Mouse (Mus musculus) heart, embryonic 15.5 days (tissue): ENCODE data around the gene Fignl1. TPM values are rescaled to one million over a fixed set of nuclear protein-coding genes. Genes with fewer than 3 reads are reported as not detected.

Source experiments
- ATAC-seq: fragments of 200-750 bp; cut with Nextera tagmentation; replicated peaks from 2 replicates; pipeline ENCODE4 v1.8.0; 2017; ENCODE audit warnings: low read depth, moderate TSS enrichment; ENCODE audit not compliant: insufficient number of reproducible peaks, insufficient read depth, low FRiP score
- H3K27ac ChIP-seq: fragments of 300-500 bp; sonication (generic); 2 replicates; pipeline ENCODE4 v1.5.1; 2015; ENCODE audit warnings: mild to moderate bottlenecking, inconsistent platforms
- H3K27me3 ChIP-seq: fragments of 300-500 bp; sonication (generic); 2 replicates; pipeline ENCODE4 v1.6.1; 2015; ENCODE audit warnings: inconsistent platforms
- H3K36me3 ChIP-seq: fragments of 300-500 bp; sonication (generic); 2 replicates; pipeline ENCODE4 v1.6.1; 2015; ENCODE audit warnings: mild to moderate bottlenecking, inconsistent platforms
- H3K4me1 ChIP-seq: fragments of 300-500 bp; sonication (generic); replicated peaks from 2 replicates; pipeline ENCODE4 v1.6.1; 2015; ENCODE audit warnings: inconsistent platforms
- H3K4me2 ChIP-seq: fragments of 300-500 bp; sonication (generic); 2 replicates; pipeline ENCODE4 v1.6.1; 2015; ENCODE audit warnings: inconsistent platforms, mild to moderate bottlenecking, moderate library complexity
- H3K4me3 ChIP-seq: fragments of 300-500 bp; sonication (generic); 2 replicates; pipeline ENCODE4 v1.5.1; 2015; ENCODE audit warnings: mild to moderate bottlenecking, inconsistent platforms
- H3K9ac ChIP-seq: fragments of 300-500 bp; sonication (generic); 2 replicates; pipeline ENCODE4 v1.6.1; 2015; ENCODE audit warnings: mild to moderate bottlenecking, inconsistent platforms
- H3K9me3 ChIP-seq: fragments of 300-500 bp; sonication (generic); replicated peaks from 2 replicates; pipeline ENCODE4 v1.6.1; 2016; ENCODE audit warnings: inconsistent platforms
- WGBS: fragments of 180-500 bp; shearing (Covaris S2); methylation state at CpG from one replicate; pipeline ENCODE4 v1.1.7; 2015; ENCODE audit warnings: mixed read lengths; 5-methylcytosine and 5-hydroxymethylcytosine counted together
- polyA plus RNA-seq: library from polyadenylated mRNA; unstranded; fragments of >200 nt; fragmentation: Nextera tagmentation; extraction: Ambion mirVana; gene quantifications from 2 replicates; pipeline ENCODE4 v1.2.1, GENCODE M21; 2015

Fignl1 gene
- polyA plus RNA-seq, 1 experiment from 2014 or later: 42.5 TPM

DNA sequence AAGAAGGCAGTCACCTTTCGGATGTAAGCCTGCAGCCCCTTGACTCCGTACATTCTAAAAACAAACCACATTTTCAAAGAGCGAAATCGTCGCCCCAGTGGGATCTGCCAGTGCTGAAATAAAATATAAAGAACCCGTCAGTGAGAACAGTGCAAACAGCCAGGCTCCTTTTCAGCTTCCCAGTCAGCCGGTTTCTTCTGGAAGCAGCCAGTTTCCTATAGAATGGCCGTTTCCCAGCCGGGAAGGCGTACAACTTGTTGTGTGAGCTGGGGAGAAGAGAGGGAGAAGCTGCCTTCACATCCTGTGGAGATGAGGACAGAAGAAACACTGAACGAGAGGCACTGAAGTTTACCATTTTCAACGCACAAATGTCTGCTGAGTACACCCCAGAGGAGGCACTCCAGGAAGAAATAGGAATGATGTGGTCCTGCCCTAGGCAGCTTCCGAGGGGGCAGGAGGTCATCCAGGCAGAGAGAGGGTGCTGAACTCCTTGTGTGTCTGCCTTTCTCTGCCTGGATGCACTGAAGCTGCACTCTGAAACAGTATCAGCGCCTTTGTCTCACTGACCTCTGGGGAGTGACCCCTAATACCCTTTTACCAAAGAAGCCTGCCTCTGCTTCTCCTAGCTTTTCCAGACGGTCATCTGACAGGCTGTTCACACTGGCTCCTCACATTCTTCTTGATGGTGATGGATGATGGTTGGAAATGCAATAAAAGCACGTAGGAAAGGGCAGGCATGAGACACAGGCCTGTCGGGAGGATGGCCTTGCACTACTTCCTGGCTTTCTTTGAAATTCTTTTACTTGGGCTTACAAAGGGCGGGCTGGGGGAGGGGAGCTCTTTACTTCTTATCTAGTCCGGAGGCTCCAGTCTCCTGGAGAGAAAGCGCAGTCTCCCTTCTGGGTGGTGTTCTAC is 13.7 kb upstream of the Fignl1 start:
- Histone ChIP-seq H3K4me1 (peaks cover 66% of the 10 kb centered on the region), H3K4me2 (no peak overlapping the region), H3K27me3 (no peaks in the 10 kb centered on the region), H3K36me3 (no peaks in the 10 kb centered on the region), H3K4me3 (no peak overlapping the region), H3K27ac (peak overlapping the region; percentile 95), H3K9ac (peak overlapping the region; percentile 37), H3K9me3 (no peaks in the 10 kb centered on the region)
- ATAC-seq: no peak; the same call in 1 of the 2 replicates
- WGBS: 15% methylated on average over 20 of the region's 20 CpGs

DNA sequence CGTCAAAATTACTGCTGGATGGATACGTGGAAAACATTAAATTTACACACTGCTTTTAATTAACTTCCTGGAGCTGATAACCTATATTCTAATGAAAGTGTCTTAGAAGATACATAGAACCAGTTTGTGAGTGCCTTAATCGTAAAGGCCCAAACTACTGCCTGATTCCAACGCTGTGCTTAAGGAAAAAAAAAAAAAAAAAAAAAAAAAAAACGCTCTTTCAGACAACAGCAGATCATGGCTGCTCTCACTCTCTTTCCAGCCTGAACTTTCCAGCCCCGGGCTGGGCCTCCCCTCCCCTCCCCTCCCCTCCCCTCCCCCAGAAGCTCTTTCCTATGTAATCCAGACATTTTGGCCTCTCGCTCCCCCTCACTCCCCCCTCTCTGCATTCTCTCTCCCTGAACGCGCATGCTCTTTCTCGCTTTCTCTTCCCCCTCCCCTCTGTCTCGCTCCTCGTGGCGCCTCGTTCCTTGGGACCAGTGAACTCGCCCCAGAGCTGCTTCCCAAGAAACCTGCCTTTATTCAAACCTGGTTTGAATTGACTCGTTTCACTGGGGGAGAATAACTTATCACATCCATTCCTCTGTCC is 12.7 kb upstream of the Fignl1 start:
- Histone ChIP-seq H3K9me3 (no peaks in the 10 kb centered on the region), H3K27me3 (no peaks in the 10 kb centered on the region), H3K4me2 (no peak overlapping the region), H3K36me3 (no peaks in the 10 kb centered on the region), H3K27ac (peak overlapping the region; percentile 95), H3K9ac (peak overlapping the region; percentile 18; the same call in 1 of the 2 replicates), H3K4me3 (no peak overlapping the region), H3K4me1 (peaks cover 58% of the 10 kb centered on the region)
- ATAC-seq: peak; percentile 57
- 13% methylated on average over 15 of the region's 16 CpGs for WGBS

DNA sequence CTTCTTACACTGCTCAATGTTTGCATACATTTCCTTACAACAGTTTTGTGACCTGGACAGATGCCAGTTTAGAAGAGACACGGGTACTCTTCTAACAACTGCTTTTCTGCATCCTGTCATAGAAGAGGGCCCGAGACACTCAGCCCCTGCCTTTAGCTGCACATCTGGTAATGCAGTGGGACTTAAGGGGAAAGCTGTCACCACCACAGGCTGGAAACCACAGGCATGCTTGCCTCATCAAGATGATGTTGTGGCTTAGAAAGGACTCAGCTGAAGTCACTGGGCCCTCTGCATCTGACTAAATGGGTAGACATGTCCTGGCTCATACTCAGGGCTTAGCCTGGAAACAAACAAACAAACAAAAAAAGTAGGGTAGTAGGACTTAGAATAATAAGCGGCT is 12.0 kb upstream of the Fignl1 start:
- Histone ChIP-seq H3K4me2 (no peak overlapping the region), H3K36me3 (no peaks in the 10 kb centered on the region), H3K27ac (peak overlapping the region; percentile 95), H3K4me3 (no peak overlapping the region), H3K9me3 (no peaks in the 10 kb centered on the region), H3K9ac (no peak overlapping the region), H3K4me1 (peaks cover 55% of the 10 kb centered on the region), H3K27me3 (no peaks in the 10 kb centered on the region)
- ATAC-seq: no peak
- WGBS: 30% methylated on average over 3 of the region's 3 CpGs

DNA sequence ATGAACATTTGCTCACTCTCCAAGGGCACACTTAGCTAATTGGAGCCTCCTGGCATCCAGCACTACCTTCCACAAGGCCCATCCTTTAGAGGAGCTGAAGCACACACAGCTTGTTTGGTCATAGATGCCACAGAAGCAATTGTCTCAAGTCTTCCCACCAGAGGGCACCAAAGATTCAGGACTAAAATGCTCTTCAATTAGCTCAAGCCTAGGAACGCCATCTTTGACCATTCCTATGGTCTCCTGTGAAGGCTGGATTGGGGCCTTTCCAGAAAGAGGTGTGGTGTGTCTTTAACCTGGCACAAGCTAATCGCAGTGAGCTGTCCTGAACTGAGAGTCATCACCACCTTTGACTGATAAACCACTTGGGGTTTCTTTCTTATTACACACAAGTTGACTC is 11.5 kb upstream of the Fignl1 start:
- H3K27ac ChIP-seq: peak overlapping the region; percentile 95
- H3K4me2 ChIP-seq: no peak overlapping the region
- H3K36me3 ChIP-seq: no peaks in the 10 kb centered on the region
- H3K9ac ChIP-seq: no peak overlapping the region
- no peak overlapping the region for H3K4me3 ChIP-seq
- 5% methylated on average over 2 of the region's 2 CpGs for WGBS
- no peaks in the 10 kb centered on the region for H3K9me3 ChIP-seq
- H3K27me3 ChIP-seq: no peaks in the 10 kb centered on the region
- peaks cover 53% of the 10 kb centered on the region for H3K4me1 ChIP-seq
- ATAC-seq: peak; percentile 23; the same call in 1 of the 2 replicates

DNA sequence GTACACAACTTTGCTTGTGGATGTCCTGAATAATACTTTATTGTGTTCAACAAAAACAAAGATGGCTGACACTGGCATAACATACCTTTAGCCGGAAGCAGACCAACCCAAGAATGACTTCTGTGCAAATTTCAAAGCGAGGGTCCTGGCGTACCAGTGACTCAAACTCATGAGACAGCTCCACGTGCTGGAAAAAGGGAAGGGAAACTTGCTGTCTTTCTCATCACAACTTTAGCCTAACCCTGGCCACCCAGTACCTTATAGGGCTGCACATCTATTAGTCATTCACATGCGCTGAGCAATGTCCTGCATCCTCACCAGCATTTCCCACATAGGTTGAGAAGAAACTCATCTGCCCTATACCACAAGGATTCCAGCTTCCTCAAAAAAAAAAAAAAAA is 10.4 kb upstream of the Fignl1 start:
- no peak for ATAC-seq
- Histone ChIP-seq H3K4me1 (peaks cover 50% of the 10 kb centered on the region), H3K4me3 (no peak overlapping the region), H3K36me3 (no peaks in the 10 kb centered on the region), H3K9ac (no peak overlapping the region), H3K27ac (no peak overlapping the region), H3K9me3 (no peaks in the 10 kb centered on the region), H3K4me2 (no peak overlapping the region), H3K27me3 (no peaks in the 10 kb centered on the region)
- WGBS: 92% methylated on average over 5 of the region's 5 CpGs

DNA sequence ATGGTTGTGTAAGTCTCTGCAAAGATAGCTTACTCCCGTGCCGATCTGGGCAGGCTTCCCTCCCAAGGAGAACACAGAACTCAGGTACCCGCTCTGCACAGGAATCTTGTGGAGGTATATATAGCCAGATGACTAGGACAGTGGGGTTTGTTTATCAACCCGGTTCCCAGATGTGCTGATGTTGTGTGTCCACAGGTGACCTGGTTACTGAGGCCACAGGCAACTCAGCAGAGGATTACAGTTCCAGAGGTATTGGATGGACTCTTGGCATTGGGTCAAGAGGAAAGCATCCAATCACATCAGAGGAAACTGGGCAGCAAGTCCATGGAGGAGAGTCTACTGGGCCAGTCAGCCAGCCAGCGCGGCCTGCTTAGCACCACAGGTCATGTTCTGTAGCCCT is 10.0 kb upstream of the Fignl1 start:
- Histone ChIP-seq H3K27ac (no peak overlapping the region), H3K9me3 (no peaks in the 10 kb centered on the region), H3K9ac (no peak overlapping the region), H3K4me2 (no peak overlapping the region), H3K27me3 (no peaks in the 10 kb centered on the region), H3K4me3 (no peak overlapping the region), H3K4me1 (peaks cover 47% of the 10 kb centered on the region), H3K36me3 (no peaks in the 10 kb centered on the region)
- WGBS: 83% methylated on average over 6 of the region's 6 CpGs
- no peak for ATAC-seq

DNA sequence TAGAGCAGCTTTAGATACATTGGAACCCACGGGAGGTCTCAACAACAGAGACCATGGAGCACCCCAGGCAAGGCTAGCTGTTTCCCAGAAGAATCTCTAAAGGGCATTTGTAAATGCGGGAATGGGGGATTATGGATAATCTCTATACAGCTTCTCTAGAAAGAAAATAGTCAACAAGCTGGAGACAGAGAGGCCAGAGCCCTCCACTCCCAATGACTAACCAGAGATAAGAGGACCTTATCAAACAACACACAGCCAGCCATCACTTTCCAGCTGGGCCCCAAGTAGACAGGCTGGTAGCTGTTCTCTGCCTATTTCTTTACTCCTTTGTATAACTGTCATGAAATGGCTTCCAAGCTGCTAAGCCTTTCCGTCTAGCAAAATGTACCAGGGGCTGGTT is 7.0 kb upstream of the Fignl1 start:
- 33% methylated on average over 3 of the region's 3 CpGs for WGBS
- H3K9me3 ChIP-seq: no peaks in the 10 kb centered on the region
- H3K4me3 ChIP-seq: no peak overlapping the region
- H3K36me3 ChIP-seq: no peaks in the 10 kb centered on the region
- H3K27ac ChIP-seq: 0 out of 2 replicates have a peak overlapping the region, but pooled peaks have one; percentile 19
- H3K4me2 ChIP-seq: no peak overlapping the region
- H3K9ac ChIP-seq: no peak overlapping the region
- no peaks in the 10 kb centered on the region for H3K27me3 ChIP-seq
- H3K4me1 ChIP-seq: peaks cover 23% of the 10 kb centered on the region
- ATAC-seq: no peak

DNA sequence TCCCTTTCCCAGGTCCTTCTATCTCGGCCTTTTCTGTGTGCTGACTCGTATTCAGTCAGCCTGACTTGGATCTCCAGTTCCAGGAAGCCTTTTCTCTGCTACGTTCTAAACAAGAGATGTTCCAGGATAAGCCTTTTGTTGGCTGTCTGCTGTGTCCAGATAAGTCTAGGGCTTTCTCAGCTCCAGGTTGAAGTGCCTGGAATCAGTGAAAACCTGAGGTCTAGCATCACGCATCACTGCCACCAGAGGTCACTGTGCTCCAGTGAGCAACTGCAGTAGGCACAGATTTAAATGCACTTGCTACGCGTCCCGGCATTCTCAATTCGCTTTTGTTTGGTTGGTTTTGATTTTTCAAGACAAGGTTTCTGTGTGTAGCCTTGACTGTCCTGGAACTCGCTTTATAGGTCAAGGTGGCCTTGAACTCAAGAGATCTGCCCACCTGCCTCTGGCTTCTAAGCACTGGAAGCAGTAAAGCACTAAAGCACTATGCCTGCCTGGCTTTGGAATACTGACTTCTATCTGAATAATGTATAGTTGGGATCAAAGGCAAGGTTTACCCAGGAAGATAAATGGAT is 3.2 kb upstream of the Fignl1 start:
- no peaks in the 10 kb centered on the region for H3K27me3 ChIP-seq
- WGBS: 14% methylated on average over 9 of the region's 9 CpGs
- peaks cover 33% of the 10 kb centered on the region for H3K4me1 ChIP-seq
- H3K9me3 ChIP-seq: no peaks in the 10 kb centered on the region
- no peaks in the 10 kb centered on the region for H3K36me3 ChIP-seq
- H3K4me3 ChIP-seq: 0 out of 2 replicates have a peak overlapping the region, but pooled peaks have one; percentile 22
- H3K9ac ChIP-seq: 0 out of 2 replicates have a peak overlapping the region, but pooled peaks have one; percentile 26
- no peak for ATAC-seq
- H3K27ac ChIP-seq: peak overlapping the region; percentile 55
- H3K4me2 ChIP-seq: peak overlapping the region; percentile 54

DNA sequence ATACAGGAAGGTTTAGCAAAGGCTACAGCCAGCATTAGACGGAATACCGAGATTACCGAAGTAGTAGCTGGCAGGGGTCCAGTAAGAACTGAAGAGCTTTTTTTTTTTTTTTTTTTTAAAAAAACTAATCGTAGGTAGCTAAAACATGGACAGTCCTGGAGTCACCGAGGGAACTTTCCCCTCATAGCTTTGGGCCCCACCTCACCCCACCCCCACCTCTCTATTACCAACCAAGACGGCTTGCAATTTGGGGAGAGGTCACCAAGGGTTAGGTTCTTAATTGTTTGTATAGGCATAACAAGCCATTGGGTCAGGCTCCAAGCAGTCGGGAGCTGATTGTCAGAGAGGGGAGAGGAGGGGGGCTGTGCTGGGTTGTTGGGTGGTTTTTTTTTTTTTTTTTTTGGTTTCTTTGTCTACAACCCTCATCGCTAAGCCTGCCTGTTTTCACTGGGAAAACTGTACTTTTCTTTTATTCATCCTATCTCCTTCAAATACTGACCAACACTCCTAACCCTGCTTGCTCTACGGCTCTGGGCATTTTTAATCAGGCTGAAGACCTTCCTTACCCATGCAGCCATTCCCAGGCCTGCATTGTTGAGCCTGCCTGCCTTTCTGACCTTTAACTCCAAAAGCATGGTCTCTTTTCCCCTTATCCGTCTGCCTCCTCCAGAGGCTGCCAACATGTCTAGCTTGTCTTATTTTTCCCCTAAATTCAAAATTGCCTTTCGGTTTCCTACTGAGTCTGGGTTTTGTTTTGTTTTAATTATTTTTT is 828 bp upstream of the Fignl1 start:
- H3K9me3 ChIP-seq: no peaks in the 10 kb centered on the region
- H3K27me3 ChIP-seq: no peaks in the 10 kb centered on the region
- peaks cover 20% of the 10 kb centered on the region for H3K4me1 ChIP-seq
- peak overlapping the region; percentile 97 for H3K27ac ChIP-seq
- 0 out of 2 replicates have a peak, but pooled peaks have one; percentile 1 for ATAC-seq
- H3K36me3 ChIP-seq: peaks cover 5% of the 10 kb centered on the region
- H3K9ac ChIP-seq: peak overlapping the region; percentile 83
- H3K4me3 ChIP-seq: peak overlapping the region; percentile 81
- H3K4me2 ChIP-seq: peak overlapping the region; percentile 72
- 8% methylated on average over 11 of the region's 11 CpGs for WGBS

DNA sequence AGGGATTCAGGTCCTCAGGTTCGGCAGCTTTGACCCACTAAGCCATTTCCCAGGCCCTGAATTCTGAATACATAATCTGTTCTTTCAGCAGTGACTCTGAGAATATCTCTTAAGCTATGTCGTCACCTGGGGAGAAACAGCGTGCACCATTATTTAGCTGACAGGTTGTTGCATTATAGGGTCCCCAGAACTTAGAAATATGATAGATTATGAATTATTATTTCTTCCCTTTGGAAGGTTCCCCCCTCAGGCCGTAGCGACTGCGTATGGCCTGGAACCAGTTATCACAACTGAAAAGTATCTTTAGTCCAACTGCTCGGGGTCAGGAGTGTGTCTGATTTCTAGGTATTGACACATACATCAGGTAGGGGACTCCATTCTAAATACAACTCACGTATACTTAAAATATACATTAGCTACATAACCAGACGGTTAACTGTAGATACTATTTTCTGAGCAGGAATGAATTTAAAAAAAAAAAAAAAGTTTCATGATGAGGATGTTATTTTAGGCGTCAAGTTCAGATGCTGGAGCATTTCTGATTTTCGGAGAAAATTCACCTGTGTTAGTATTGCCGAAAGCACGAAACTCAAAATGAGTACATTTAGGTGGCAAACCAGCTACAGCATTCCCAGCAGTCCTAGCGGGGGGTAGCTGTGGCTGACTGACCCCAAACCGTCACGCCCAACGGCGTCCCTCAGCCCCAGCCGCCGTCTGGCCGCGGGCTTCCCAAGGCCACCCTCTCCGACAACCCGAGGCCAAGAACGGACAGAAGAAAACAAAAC is 535 bp downstream of the Fignl1 start:
- Histone ChIP-seq H3K9me3 (no peaks in the 10 kb centered on the region), H3K4me3 (peak overlapping the region; percentile 81), H3K4me1 (peaks cover 20% of the 10 kb centered on the region), H3K27ac (peak overlapping the region; percentile 97), H3K4me2 (peak overlapping the region; percentile 72), H3K36me3 (peaks cover 6% of the 10 kb centered on the region), H3K9ac (peak overlapping the region; percentile 83), H3K27me3 (no peaks in the 10 kb centered on the region)
- ATAC-seq: peak; percentile 66; the same call in 1 of the 2 replicates
- 4% methylated on average over 25 of the region's 25 CpGs for WGBS
